Mouse (Mus musculus): ENCODE measurements around the gene Pakap. TPM values are rescaled to one million over a fixed set of nuclear protein-coding genes. Genes with fewer than 3 reads are reported as not detected.
A peak's percentile ranks its signal among the peaks of the same experiment; 100 is the strongest.

Gene Pakap
- total RNA-seq, 1 experiment from 2014 or later, result not detected

DNA sequence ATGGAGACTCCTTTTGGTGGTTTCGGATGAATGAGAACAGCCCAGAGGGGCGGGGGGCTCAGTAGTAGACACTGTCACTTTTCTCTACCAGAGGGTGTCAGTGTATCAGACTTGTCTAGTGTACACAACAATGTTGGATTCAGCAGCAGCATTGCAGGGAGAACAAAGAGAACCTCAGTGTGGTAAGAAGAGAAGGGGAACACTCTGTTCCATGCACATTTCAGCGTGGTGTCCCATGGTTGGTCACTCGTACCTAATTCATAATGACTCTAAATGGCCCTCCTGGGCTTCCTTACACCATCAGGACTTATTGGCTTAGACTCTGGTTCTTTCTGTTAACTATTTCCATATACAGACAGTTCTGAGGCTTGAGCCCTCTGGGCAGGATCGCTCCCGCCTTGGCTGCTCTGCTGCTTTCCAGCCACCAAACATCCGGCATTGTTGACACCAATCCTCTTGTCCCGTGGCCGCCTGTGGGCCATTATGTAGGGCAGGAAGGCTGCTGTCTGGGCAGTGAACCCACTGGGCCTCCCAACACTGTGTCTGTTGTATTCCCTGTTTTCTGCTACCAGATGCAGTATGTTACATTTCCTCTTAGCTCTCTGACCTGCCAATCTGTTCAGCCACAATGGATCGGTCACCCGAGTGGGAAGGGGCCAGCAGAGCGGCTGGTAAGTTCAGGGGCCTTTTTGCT lies 130.1 kb downstream of the Pakap start:
- no peak for ATAC-seq (replicated peaks; ENCODE audit: low read depth, poor library complexity, severe bottlenecking)

DNA sequence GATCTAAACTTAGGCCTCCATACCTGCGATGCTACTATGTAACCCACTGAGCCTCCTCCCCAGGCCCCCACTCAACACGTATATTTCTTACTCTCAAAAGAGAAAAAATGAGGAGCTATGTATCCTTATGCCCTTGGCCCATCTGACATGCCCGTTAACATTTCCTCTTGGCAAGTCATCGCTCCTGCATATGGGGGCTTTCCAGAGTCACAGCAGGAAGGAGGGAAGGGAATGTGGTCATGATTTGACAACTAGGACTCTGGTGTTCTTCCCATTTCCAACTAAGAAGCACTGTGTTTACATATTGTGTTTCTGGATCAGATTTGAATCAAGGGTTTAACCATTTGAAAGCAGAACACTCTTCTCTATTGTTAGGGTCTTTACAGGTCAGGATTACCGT lies 133.6 kb downstream of the Pakap start:
- no peak for ATAC-seq (replicated peaks; ENCODE audit: low read depth, poor library complexity, severe bottlenecking)

DNA sequence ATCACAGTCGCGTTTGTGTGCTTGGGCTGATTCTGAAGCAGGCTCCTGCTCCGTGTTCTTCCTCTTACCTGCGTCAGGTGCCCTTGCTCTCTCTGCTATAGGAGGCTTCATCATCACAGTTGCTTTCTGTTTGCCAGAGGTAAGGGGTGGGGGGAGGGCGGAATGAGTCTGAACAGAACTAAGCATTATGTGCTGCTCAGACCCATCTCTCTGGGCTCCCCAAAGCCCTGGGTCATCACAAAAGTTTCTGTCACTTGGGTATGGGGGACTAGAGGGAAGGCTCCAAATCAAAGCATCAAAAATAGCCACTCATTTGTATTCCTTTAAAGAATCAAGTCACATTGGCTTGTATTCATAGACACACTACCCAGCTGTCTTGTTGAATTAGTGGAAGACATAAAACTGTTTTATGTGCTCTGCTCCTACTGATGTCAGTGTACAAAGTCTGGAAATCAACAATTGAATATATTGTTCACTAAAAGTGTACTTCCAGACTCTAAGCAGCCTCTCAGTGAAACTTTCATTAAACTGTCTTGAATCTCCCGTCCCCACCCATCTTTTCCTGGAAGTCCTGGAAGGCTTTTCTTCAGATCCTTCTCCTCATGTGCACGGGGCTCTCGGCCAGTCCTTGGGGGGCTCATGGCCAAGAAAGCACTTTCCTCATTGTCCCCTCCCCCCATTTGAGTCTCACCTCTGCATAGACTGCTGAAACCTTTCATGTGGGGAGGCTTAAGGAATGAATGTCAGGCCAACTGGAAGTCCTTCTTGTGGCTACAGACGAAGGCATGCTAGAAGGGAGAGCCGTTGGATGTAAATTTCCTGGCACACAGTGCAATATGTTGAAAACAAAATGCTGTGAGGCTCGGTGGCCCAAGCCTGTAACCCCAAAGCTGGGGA lies 135.8 kb downstream of the Pakap start:
- no peak for ATAC-seq (replicated peaks; ENCODE audit: low read depth, poor library complexity, severe bottlenecking)

DNA sequence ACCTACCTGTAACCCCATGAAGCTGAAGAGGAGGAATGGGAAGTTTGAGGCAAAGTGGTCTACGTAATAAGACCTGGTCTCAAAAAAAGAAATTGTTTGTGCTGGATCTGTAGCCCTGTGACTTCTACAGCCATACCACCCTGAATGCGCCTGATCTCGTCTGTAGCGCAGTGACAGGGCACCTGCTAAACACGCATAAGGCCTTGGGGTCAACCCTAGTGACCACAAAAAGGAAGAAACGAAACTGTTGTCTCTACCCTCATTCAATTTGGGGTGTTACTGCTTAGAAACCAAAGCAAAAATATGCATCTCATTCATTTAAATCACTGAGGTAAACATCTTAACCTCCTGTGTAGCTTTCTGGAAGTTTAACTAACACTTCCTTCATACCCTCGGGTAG lies 136.6 kb downstream of the Pakap start:
- peak; percentile 66 for ATAC-seq (replicated peaks; ENCODE audit: low read depth, poor library complexity, severe bottlenecking)

GRCm38 (mm10) chr4:57715849-57716248 lies 147.9 kb downstream of the Pakap start:
- no peak for ATAC-seq (replicated peaks; ENCODE audit: low read depth, poor library complexity, severe bottlenecking)

GRCm38 (mm10) chr4:57716735-57717134 lies 148.8 kb downstream of the Pakap start:
- no peak for ATAC-seq (replicated peaks; ENCODE audit: low read depth, poor library complexity, severe bottlenecking)

DNA sequence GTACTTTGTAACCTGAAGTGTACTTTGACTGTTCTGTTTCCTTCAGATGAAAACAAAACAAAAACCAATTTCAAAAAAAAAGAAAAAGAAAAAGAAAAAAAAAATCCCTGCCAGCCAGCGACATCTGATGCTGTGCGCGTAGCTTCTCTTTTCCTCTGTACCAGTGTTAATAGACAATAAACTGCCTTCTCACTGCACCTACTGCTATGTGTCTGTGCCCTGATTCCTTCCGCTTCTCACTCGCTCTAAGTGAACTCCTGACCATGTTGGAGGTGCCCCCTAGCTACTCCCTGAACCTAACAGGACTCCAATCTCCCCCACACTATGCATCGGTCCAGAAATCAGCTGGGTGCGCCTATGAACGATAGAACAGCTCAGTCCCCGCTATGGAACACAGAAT lies 149.4 kb downstream of the Pakap start, which contains the start of gene Akap2:
Akap2 (plus strand) TSS at position 304 of the 400 bp plus-strand sequence.
- no peak for ATAC-seq (replicated peaks; ENCODE audit: low read depth, poor library complexity, severe bottlenecking)

GRCm38 (mm10) chr4:57719370-57719769 lies 151.4 kb downstream of the Pakap start:
- ATAC-seq (replicated peaks; ENCODE audit: low read depth, poor library complexity, severe bottlenecking), result no peak

DNA sequence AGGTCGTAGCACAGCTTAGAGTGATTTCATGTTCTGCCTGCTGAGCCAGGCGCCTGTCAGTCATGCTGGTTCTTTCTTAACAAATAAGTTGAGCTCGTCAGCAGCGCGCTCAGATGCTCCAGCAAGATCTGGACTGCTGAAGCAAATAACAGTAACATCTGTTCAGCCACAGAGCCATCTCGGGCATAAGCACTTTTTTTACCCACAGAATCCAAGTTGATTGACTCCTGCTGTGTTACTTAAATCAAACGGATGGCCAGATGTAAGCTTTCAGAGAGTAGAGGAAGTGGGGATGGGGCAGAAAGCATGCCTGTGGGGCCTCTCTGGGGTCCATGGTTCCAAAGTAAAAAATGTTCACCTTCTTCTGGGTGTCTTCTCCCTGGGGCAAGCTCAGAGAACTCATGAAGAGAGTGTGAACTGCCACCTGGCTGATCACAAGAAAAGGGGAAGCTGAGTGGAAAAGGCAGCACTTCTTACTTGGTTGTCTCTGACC lies 152.9 kb downstream of the Pakap start:
- 0 out of 2 replicates have a peak, but pooled peaks have one; percentile 39 for ATAC-seq (replicated peaks; ENCODE audit: low read depth, poor library complexity, severe bottlenecking)

DNA sequence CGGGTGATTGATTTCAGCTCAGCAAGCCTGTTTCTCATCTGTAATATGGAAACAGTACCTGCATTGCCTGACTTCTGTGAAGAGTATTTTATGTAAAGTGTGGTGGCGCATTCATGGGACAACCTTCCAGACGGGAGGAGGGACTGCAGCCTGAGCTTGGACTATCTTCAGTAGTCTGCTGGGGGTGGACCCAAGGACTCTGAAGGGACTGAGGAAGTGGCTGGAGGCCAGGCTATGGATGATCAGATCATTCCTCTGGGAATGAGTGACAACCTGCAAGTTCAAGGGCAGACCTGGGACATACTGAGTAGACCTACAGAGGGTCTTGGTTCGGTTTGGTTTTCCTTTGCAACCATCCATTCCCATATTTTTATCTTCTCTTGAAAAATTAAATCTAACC lies 154.3 kb downstream of the Pakap start:
- no peak for ATAC-seq (replicated peaks; ENCODE audit: low read depth, poor library complexity, severe bottlenecking)

GRCm38 (mm10) chr4:57723659-57724058 lies 155.7 kb downstream of the Pakap start:
- 0 out of 2 replicates have a peak, but pooled peaks have one; percentile 39 for ATAC-seq (replicated peaks; ENCODE audit: low read depth, poor library complexity, severe bottlenecking)

- ATAC-seq (replicated peaks; ENCODE audit: low read depth, poor library complexity, severe bottlenecking), result no peak
Observed at GRCm38 (mm10) chr4:57725569-57725968, 157.6 kb downstream of the Pakap start.

GRCm38 (mm10) chr4:57728611-57729183 lies 160.7 kb downstream of the Pakap start:
- ATAC-seq (replicated peaks; ENCODE audit: low read depth, poor library complexity, severe bottlenecking), result no peak

GRCm38 (mm10) chr4:57730047-57730446 lies 162.1 kb downstream of the Pakap start:
- no peak for ATAC-seq (replicated peaks; ENCODE audit: low read depth, poor library complexity, severe bottlenecking)

GRCm38 (mm10) chr4:57730801-57731598 lies 163.0 kb downstream of the Pakap start:
- ATAC-seq (replicated peaks; ENCODE audit: low read depth, poor library complexity, severe bottlenecking), result 0 out of 2 replicates have a peak, but pooled peaks have one; percentile 50

DNA sequence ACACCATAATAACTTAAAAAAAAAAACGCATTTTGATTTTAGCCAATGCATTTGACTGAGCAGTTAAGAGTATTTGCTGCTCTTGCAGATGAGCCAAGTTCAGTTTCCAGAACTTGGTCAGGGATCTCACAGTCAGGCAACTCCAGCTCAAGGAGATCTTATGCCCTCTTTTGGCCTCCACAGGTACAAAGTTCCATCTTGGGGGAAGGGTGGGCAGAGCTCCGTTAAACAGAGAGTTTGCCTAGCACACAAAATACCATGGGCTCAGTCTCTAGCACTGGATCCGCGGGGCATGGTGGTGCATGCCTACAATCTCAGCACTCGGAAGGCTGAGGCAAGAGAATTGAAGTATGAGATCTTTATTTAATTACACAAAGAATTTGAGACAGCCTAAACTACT lies 164.4 kb downstream of the Pakap start:
- no peak for ATAC-seq (replicated peaks; ENCODE audit: low read depth, poor library complexity, severe bottlenecking)

DNA sequence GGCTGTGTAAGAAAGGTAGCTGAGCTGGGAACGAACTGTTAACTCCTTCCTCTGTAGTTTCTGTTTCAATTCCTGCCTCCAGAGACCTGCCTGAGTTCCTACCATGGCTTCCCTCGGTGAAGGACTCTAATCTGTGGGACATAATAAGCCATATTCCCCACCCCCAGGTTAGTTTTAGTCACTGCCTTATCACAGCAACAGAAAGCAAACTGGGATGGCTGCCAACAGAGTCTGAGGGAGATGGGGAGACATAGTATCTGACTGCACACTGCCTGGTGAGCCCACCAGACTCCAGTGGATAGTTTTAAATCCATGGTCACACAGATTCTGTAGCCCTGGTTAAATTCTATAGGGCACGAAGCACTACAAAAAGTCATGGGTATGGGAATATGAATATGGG lies 165.5 kb downstream of the Pakap start:
- peak; percentile 29; the same call in 1 of the 2 replicates for ATAC-seq (replicated peaks; ENCODE audit: low read depth, poor library complexity, severe bottlenecking)

GRCm38 (mm10) chr4:57735426-57735825 lies 167.4 kb downstream of the Pakap start:
- no peak for ATAC-seq (replicated peaks; ENCODE audit: low read depth, poor library complexity, severe bottlenecking)

- ATAC-seq (replicated peaks; ENCODE audit: low read depth, poor library complexity, severe bottlenecking), result no peak
Observed at GRCm38 (mm10) chr4:57738856-57739552, 171.0 kb downstream of the Pakap start.

Measured in common myeloid progenitor, adult 5-6 weeks (primary cell).